Mouse (Mus musculus): ENCODE data around the gene Grk1. TPM values are rescaled to one million over a fixed set of nuclear protein-coding genes. Genes with fewer than 3 reads are reported as not detected.

Grk1 gene
- polyA plus RNA-seq, 1 experiment from 2014 or later = not detected

GRCm38 (mm10) chr8:13454341-13455113 lies 49.6 kb downstream of the Grk1 start:
- Histone ChIP-seq H3K4me3 (no peak overlapping the region), H3K36me3 (no peaks in the 10 kb centered on the region), H3K4me1 (replicated peaks) (no peaks in the 10 kb centered on the region), H3K27ac (ENCODE audit: poor library complexity, severe bottlenecking) (no peak overlapping the region), H3K4me2 (no peak overlapping the region), H3K9me3 (replicated peaks) (0 out of 2 replicates have a peak, but pooled peaks cover 6% of the 10 kb centered on the region), H3K27me3 (replicated peaks) (0 out of 2 replicates have a peak, but pooled peaks cover 7% of the 10 kb centered on the region), H3K9ac (no peak overlapping the region)
- ATAC-seq (ENCODE audit: insufficient number of reproducible peaks, low FRiP score) = no peak
- WGBS = 66% methylated on average over 8 of the region's 8 CpGs

- H3K9me3 ChIP-seq (replicated peaks) = 0 out of 2 replicates have a peak, but pooled peaks cover 6% of the 10 kb centered on the region
- H3K27ac ChIP-seq (ENCODE audit: poor library complexity, severe bottlenecking) = no peak overlapping the region
- H3K4me2 ChIP-seq = no peak overlapping the region
- H3K36me3 ChIP-seq = no peaks in the 10 kb centered on the region
- no peak overlapping the region for H3K9ac ChIP-seq
- H3K27me3 ChIP-seq (replicated peaks) = 0 out of 2 replicates have a peak, but pooled peaks cover 7% of the 10 kb centered on the region
- H3K4me1 ChIP-seq (replicated peaks) = no peaks in the 10 kb centered on the region
- ATAC-seq (ENCODE audit: insufficient number of reproducible peaks, low FRiP score) = no peak; the same call in 1 of the 2 replicates
- WGBS = 35% methylated on average over 2 of the region's 2 CpGs
- no peak overlapping the region for H3K4me3 ChIP-seq
These were observed 50.4 kb downstream of the Grk1 start for GRCm38 (mm10) chr8:13455295-13455694.

- WGBS = 86% methylated on average over 4 of the region's 4 CpGs
- Histone ChIP-seq H3K9ac (no peak overlapping the region), H3K27ac (ENCODE audit: poor library complexity, severe bottlenecking) (no peak overlapping the region), H3K9me3 (replicated peaks) (0 out of 2 replicates have a peak, but pooled peaks cover 6% of the 10 kb centered on the region), H3K4me2 (no peak overlapping the region), H3K27me3 (replicated peaks) (0 out of 2 replicates have a peak, but pooled peaks cover 4% of the 10 kb centered on the region), H3K36me3 (no peaks in the 10 kb centered on the region), H3K4me1 (replicated peaks) (no peaks in the 10 kb centered on the region; the same call in 1 of the 2 replicates), H3K4me3 (no peak overlapping the region)
- no peak for ATAC-seq (ENCODE audit: insufficient number of reproducible peaks, low FRiP score)
These were observed 54.5 kb downstream of the Grk1 start for GRCm38 (mm10) chr8:13459431-13459830.

GRCm38 (mm10) chr8:13461085-13461765 lies 56.3 kb downstream of the Grk1 start:
- no peak for ATAC-seq (ENCODE audit: insufficient number of reproducible peaks, low FRiP score)
- WGBS = 79% methylated on average over 17 of the region's 17 CpGs
- no peak overlapping the region for H3K9ac ChIP-seq

GRCm38 (mm10) chr8:13461843-13462242 lies 57.0 kb downstream of the Grk1 start:
- H3K9ac ChIP-seq = no peak overlapping the region
- no peaks in the 10 kb centered on the region; the same call in 1 of the 2 replicates for H3K4me1 ChIP-seq (replicated peaks)
- no peak overlapping the region for H3K4me3 ChIP-seq
- no peak for ATAC-seq (ENCODE audit: insufficient number of reproducible peaks, low FRiP score)
- H3K9me3 ChIP-seq (replicated peaks) = 0 out of 2 replicates have a peak, but pooled peaks cover 1% of the 10 kb centered on the region
- H3K4me2 ChIP-seq = no peak overlapping the region
- WGBS = 34% methylated on average over 4 of the region's 4 CpGs
- peaks cover 12% of the 10 kb centered on the region; the same call in 1 of the 2 replicates for H3K36me3 ChIP-seq
- H3K27ac ChIP-seq (ENCODE audit: poor library complexity, severe bottlenecking) = no peak overlapping the region
- peaks cover 5% of the 10 kb centered on the region; the same call in 1 of the 2 replicates for H3K27me3 ChIP-seq (replicated peaks)

More at GRCm38 (mm10) chr8:13461085-13461765, 56.3 kb downstream of the Grk1 start:
- H3K27me3 ChIP-seq (replicated peaks) = no peaks in the 10 kb centered on the region
- no peaks in the 10 kb centered on the region; the same call in 1 of the 2 replicates for H3K4me1 ChIP-seq (replicated peaks)
- no peak overlapping the region for H3K4me2 ChIP-seq
- 0 out of 2 replicates have a peak, but pooled peaks cover 6% of the 10 kb centered on the region for H3K9me3 ChIP-seq (replicated peaks)
- H3K36me3 ChIP-seq = peaks cover 6% of the 10 kb centered on the region; the same call in 1 of the 2 replicates
- H3K4me3 ChIP-seq = no peak overlapping the region
- no peak overlapping the region for H3K27ac ChIP-seq (ENCODE audit: poor library complexity, severe bottlenecking)

- H3K27me3 ChIP-seq (replicated peaks) = peaks cover 8% of the 10 kb centered on the region; the same call in 1 of the 2 replicates
- no peak for ATAC-seq (ENCODE audit: insufficient number of reproducible peaks, low FRiP score)
- H3K4me3 ChIP-seq = no peak overlapping the region
- H3K36me3 ChIP-seq = peaks cover 17% of the 10 kb centered on the region; the same call in 1 of the 2 replicates
- H3K9ac ChIP-seq = no peak overlapping the region
- no peak overlapping the region for H3K4me2 ChIP-seq
- no peaks in the 10 kb centered on the region; the same call in 1 of the 2 replicates for H3K4me1 ChIP-seq (replicated peaks)
- H3K9me3 ChIP-seq (replicated peaks) = no peaks in the 10 kb centered on the region
- H3K27ac ChIP-seq (ENCODE audit: poor library complexity, severe bottlenecking) = no peak overlapping the region
- WGBS = 71% methylated on average over 10 of the region's 10 CpGs
These were observed 57.5 kb downstream of the Grk1 start for GRCm38 (mm10) chr8:13462392-13462791.

GRCm38 (mm10) chr8:13465324-13465723 lies 60.4 kb downstream of the Grk1 start:
- Histone ChIP-seq H3K9ac (no peak overlapping the region), H3K9me3 (replicated peaks) (no peaks in the 10 kb centered on the region), H3K4me2 (no peak overlapping the region), H3K27me3 (replicated peaks) (peaks cover 8% of the 10 kb centered on the region; the same call in 1 of the 2 replicates), H3K27ac (ENCODE audit: poor library complexity, severe bottlenecking) (no peak overlapping the region), H3K36me3 (peaks cover 41% of the 10 kb centered on the region), H3K4me1 (replicated peaks) (no peaks in the 10 kb centered on the region; the same call in 1 of the 2 replicates), H3K4me3 (no peak overlapping the region)
- 61% methylated on average over 7 of the region's 7 CpGs for WGBS
- no peak for ATAC-seq (ENCODE audit: insufficient number of reproducible peaks, low FRiP score)

GRCm38 (mm10) chr8:13466989-13467388 lies 62.1 kb downstream of the Grk1 start:
- H3K9ac ChIP-seq = no peak overlapping the region
- H3K4me3 ChIP-seq = no peak overlapping the region
- H3K27ac ChIP-seq (ENCODE audit: poor library complexity, severe bottlenecking) = no peak overlapping the region
- H3K9me3 ChIP-seq (replicated peaks) = no peaks in the 10 kb centered on the region
- H3K4me2 ChIP-seq = no peak overlapping the region
- H3K27me3 ChIP-seq (replicated peaks) = peaks cover 8% of the 10 kb centered on the region; the same call in 1 of the 2 replicates
- peaks cover 2% of the 10 kb centered on the region; the same call in 1 of the 2 replicates for H3K4me1 ChIP-seq (replicated peaks)
- WGBS = 60% methylated on average over 5 of the region's 5 CpGs
- no peak for ATAC-seq (ENCODE audit: insufficient number of reproducible peaks, low FRiP score)
- H3K36me3 ChIP-seq = peaks cover 50% of the 10 kb centered on the region

GRCm38 (mm10) chr8:13468737-13469136 lies 63.9 kb downstream of the Grk1 start:
- no peak for ATAC-seq (ENCODE audit: insufficient number of reproducible peaks, low FRiP score)
- Histone ChIP-seq H3K4me3 (no peak overlapping the region), H3K36me3 (peaks cover 55% of the 10 kb centered on the region), H3K27ac (ENCODE audit: poor library complexity, severe bottlenecking) (no peak overlapping the region), H3K4me2 (no peak overlapping the region), H3K27me3 (replicated peaks) (peaks cover 8% of the 10 kb centered on the region; the same call in 1 of the 2 replicates), H3K4me1 (replicated peaks) (peaks cover 11% of the 10 kb centered on the region; the same call in 1 of the 2 replicates), H3K9me3 (replicated peaks) (no peaks in the 10 kb centered on the region), H3K9ac (no peak overlapping the region)
- WGBS = 84% methylated on average over 9 of the region's 9 CpGs

- Histone ChIP-seq H3K27ac (ENCODE audit: poor library complexity, severe bottlenecking) (no peak overlapping the region), H3K27me3 (replicated peaks) (peaks cover 6% of the 10 kb centered on the region; the same call in 1 of the 2 replicates), H3K36me3 (peaks cover 61% of the 10 kb centered on the region), H3K9ac (no peak overlapping the region), H3K9me3 (replicated peaks) (no peaks in the 10 kb centered on the region), H3K4me2 (no peak overlapping the region), H3K4me1 (replicated peaks) (0 out of 2 replicates have a peak, but pooled peaks cover 11% of the 10 kb centered on the region), H3K4me3 (no peak overlapping the region)
- no peak for ATAC-seq (ENCODE audit: insufficient number of reproducible peaks, low FRiP score)
- WGBS = 70% methylated on average over 11 of the region's 11 CpGs
These were observed 66.6 kb downstream of the Grk1 start for GRCm38 (mm10) chr8:13471484-13471883.

Data from heart, embryonic 12.5 days (tissue).